Mouse (Mus musculus) thymus, postnatal 0 days (tissue): ENCODE results near the gene Tnip3. TPM values are rescaled to one million over a fixed set of nuclear protein-coding genes. Genes with fewer than 3 reads are reported as not detected.

Experiments
- DNase-seq: peaks from one replicate; pipeline ENCODE4 v3.0.0-alpha.2; 2015; ENCODE audit warnings: low spot score
- polyA plus RNA-seq: library from polyadenylated mRNA; unstranded; fragments of >200 nt; fragmentation: Nextera tagmentation; extraction: Ambion mirVana; gene quantifications from 2 replicates; pipeline ENCODE4 v1.2.1, GENCODE M21; 2015

Tnip3 gene
- polyA plus RNA-seq, 1 experiment from 2014 or later: 1.6 TPM

DNA sequence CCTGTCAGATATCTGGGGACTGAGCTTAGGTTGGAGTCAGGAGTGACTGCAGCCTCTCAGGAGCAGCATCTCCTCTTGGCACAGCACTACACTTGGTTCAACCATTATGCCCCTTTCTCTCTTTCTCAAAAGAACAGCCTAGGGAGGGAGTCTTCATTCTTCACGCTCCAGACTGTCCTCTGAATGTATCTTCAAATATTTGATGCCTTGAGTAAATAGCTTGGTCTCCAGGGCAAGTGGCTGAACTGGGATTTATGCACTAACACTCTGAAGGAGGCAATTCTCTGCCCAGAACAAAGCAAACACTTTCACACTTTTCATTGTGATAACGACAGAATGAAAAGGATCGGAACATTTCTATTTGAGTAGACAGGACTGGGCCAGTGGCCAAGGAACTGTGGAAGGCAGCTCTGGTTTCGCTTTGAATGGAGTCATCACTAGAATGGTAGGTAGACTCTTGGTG lies 59.8 kb downstream of the Tnip3 start:
- no peak for DNase-seq

DNA sequence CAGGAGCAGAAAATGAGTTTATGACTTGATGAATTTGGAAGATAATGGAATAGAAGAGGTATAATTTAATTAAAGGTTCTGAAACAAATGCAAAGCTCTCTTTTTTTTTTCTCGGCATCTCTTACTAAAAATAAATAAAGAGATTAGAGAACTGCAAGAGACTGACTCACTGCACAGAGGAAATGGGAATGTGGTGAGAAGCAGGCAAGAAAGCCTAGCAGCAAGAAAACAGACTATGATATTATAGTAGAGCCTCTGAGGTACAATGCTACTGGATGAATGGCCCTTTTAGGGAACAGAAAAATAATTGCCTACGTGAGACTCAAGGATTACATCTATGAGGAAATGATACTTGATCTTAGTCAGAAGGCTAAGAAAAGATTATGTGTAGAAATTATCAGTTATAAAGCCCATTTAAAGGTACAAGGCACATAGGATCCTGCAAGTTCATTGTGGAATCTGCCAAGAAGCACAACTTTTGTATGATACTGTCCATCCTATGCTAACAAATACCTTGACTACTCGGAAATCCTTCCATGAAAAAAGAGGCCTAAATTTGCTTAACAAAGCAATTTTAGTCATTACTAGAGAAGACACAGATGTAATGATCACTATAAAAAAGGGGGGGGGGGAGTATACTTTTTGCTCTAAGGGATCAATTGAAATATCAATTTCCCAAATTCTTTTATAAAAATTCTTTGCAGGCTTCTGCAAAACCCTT lies 60.4 kb downstream of the Tnip3 start:
- DNase-seq: no peak

DNA sequence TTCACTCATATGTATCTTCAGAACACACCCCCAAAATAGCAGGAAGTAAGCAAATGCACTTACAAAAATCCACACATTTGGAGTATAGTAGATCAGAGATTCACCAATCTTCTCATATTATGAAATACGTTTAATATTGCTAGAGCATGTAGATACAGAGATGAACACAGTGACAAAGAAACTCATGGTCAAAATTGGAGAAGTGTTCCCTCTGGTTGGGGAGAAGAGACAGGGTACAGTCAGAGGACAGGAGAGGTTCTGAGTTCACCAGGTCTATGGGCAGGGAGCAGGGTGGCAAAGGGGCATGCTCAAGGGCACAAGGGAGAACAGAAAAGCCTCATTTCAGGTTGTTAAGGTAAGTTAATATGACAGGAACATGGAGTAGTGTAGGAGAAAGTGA lies 63.7 kb downstream of the Tnip3 start:
- DNase-seq: no peak

DNA sequence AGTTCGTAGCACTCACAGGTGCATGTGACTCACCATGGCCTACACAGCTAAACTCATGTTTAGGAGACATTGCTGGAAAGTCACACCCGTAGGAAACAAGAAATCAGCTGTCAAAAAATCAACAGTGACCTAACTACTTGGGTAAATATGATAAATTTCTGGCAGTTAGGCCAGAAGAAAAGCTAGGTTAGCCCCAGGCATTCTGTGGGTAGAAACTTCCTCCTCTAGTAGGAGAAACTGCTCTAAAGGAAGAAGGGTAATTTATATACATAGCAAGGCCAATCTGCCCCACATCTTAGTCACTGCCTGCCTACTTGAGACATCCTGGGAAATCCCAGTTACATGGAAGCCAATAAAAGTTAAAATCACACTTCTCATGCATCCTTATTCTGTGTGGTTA lies 64.9 kb downstream of the Tnip3 start:
- no peak for DNase-seq

DNA sequence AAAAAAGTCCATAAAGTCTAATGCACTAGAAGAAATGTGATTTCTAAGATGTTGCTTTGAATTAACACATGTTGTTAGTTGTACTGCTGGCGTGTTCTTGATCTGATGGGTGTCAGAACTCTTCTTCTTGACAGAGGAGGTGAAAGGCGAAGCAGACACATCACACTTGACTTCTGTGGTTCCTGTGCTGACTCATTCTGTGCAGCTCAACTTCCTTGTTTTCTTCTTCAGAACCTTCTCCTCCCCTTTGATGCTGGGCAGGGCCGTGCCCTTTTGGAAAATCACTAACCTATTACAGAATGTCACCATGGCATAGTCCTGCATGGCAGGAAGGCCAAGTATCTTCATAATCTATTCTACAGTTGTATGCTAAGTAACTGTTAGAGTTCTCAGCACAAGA lies 69.1 kb downstream of the Tnip3 start:
- no peak for DNase-seq

DNA sequence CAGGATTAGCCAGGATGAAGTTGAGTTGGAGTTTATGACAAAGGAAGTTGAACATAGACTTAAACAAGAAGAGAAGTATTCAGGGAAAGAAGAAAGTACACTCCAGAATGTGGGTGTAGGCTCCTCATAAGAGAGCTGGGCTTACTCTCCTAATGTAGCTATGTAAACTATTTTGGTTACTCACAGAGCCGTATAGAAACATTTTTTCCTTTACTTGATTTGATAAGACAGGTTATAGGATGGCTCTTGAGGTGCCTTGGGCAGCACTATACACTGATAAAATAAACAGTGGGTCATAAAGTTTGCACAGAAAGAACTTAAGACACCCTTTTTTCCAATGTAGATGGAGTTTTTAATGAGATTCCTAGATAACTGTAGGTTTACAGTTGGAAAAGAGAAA lies 70.3 kb downstream of the Tnip3 start:
- no peak for DNase-seq

DNA sequence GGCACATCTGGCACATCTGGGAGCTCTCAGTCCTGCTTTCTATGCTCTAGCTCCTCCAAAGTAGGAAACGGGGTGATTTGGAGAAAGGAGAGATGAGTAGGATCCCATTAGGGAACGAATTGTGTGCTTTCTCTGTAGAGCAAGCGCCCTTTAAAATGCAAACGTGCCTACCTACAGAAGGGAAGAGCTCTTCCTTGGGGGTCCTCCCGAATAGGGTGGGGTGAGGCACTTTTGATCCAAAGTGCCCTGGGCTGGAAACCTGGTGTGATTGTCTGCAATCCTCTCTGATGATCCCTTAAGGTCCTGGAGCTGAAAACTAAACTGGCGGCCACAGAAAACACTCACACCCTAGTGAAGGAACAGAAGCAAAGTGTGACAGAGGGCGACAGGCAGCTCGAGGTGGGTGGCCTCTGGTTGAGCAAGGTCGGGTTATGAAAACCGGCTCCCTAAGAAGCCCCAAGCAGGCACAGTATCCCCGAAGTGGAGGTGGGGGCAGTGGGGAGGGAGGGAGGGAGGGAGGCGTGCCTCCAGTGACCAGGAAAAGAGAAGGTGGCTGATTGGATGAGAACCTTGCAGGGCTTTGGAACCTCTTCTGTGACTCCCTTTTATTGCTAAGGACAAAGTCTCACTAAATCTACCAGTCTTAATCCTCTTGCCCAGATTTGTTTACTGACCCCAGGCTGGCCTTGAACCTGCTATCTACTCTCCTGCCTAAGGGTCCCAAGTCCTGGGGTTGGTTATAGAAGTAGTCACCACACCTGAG lies 72.1 kb downstream of the Tnip3 start:
- DNase-seq: no peak

DNA sequence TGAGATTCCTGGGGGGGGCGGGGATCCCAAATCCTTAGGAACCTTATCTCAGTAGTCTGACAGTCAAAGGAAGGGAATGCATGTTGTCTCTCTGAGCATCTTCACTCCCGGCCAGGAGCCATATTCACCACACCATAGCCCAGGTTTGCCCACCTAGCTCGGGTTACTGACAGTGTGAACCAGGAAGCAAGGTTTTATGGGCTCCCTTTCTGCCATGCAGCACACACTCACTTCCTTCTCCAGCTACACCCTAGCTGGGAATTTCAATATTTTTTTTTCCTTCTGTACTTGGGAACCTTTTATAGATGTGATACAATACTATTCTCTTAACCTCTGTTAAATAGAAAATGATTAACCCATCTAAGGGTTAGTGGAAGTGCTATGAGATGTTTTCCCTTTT lies 73.4 kb downstream of the Tnip3 start:
- DNase-seq: no peak

DNA sequence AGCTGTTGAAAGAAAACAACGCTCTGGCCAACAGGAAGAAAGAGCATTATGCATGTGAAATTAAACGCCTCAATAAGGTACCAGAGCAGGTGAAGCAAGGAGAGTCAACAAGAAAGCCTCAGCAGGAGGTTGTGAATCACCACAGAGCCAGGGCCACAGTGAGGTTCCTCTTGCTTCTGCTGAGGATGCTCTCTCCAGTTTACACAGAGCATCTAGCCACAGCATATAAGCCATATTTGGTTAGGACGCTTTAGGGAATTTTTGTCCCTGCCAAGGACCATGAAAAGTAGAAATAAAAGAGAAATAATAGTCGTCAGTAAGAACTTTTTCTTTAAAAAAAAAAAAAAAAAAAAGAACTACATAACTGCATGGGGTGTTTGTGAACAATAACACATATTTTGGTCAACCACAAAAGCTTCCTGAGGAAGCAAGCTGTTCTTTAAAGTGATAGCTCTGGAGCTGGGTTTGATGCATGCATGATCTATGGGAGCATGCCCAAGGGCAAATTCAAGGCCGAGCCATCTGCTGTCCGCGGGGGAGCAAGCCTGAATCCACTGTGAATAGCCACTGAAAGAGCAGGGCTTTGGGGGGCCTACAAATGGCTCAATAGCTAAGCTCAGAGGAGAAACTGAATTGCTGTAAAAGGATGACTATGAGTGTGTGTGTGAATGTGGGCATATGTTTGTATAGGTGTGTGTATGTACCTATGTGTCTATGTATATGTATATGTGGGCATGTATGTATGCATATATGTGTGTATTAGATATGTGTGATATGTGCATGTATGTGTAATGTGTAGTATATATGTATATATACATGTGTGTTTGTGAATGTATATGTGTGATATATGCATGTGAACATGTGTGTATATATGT lies 75.0 kb downstream of the Tnip3 start:
- DNase-seq: peak; percentile 30

DNA sequence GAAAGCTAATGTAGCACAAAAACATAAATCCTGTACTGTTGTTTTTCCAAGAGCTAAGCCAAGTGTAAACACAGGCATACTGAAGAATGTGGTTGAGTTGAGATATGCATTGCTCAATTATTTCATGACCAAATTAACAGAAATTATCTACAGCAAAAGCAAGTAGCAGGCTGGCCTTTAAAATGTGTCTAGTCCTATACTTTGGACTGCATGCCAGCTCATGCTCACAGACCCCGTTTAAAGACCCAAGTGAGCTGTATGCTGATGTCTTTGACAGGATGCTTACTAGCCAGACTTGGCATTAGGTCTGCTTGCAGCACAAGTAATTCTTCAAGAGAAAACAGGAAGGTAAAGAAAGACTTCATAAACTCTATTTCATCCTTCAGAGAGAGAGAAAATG lies 75.8 kb downstream of the Tnip3 start:
- DNase-seq: no peak

DNA sequence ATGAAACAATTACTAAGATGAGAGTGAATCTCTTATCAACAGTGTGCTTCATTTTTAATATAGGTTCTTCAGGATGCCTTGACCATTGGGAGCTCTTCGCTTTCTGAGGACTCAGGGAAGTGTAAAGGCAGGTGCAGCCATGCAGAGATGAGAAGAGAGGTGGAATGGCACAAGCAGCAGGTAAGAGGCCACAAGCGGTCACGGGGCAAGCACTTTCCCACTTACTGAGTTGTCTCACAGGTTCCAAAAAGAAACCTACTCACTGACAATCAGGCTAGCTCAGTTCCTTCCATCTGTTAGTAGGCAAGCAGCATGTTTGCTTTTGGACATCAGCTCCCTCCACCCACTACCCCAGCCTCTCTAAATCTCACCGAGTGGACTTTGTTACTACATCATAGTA lies 80.7 kb downstream of the Tnip3 start:
- no peak for DNase-seq

DNA sequence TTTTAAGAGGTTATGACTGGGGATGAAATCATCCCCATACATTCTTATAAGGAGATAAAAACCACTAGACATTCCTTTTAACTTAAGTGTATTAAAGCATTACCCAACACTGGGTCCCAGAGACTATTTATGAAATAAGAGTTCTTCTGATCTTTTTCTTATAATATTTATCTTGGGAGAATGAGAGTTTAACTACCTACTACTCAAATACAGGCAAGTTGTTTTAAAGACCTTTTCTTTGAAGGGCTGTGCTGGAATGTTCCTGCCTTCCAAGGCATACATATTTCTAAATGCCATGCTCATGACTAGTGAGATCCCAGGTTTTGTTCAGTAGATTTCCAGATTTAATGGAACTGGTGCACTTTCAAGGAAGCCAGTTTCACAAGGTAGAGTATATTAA lies 81.8 kb downstream of the Tnip3 start:
- DNase-seq: no peak

DNA sequence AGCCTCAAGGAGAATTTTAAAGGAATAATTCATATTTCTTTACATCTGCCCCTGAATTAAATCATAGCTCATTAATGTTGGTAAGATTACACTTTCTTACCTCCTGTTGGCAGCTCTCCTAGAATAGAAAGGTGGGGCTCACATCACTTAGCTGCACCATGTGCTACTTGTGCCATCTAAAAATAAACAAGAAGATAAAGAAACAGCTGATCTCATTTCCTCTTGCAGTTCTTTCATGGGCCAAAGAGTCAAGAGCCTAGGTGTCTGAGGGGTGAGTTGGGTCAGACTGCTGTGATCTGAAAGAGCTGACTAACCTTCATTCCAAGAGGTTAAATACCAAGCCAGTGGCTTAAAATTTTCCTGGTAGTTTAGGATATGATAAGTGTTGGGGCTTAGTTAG lies 86.7 kb downstream of the Tnip3 start:
- DNase-seq: no peak

DNA sequence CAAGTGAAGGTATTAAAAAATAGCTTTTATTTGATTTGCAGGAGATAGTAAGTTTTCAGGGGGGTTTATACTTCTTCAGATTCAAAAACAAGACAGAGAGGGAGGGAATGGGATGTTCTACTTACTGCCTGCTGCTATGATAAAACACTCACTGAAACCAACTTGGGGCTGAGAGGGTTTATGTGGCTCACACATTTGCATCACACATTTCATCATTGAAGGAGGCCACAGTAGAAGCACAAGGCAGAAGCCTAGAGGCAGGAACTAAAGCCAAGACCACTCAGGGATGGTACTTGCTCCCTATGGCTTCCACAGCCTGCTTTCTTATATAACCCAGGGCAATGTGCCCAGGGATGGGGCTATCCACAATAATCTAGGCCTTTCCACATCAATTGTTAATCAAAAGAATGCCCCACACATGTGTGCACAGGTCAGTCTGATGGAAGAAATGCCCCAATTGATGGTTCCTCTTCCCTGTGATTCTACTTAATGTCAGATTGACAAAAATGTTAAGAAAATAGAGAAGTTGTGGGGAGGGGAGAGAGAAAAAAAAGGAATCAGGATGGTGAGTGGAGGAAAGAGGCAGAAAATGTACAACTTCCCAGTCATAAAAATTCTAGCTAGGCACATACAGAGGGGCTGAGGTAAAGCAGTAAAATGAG lies 88.9 kb downstream of the Tnip3 start:
- no peak for DNase-seq

DNA sequence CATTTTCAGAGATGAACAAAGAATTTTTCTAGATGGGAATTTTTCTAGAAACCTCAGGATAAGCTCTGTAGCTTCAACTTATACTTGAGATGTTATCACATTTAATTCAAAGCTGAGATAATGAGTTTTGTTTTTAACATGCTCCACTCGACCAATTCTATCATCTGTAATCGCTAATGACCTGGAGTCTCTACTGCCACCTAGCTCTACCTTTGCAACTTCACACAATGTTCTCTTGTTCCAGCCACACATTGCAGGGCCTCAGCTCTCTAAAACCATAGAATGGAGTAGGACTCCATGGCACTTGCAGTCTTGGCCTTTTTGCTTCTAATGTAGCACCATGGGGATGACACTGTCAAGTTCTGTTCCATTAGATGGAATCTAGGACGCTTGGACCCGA lies 90.5 kb downstream of the Tnip3 start:
- no peak for DNase-seq

DNA sequence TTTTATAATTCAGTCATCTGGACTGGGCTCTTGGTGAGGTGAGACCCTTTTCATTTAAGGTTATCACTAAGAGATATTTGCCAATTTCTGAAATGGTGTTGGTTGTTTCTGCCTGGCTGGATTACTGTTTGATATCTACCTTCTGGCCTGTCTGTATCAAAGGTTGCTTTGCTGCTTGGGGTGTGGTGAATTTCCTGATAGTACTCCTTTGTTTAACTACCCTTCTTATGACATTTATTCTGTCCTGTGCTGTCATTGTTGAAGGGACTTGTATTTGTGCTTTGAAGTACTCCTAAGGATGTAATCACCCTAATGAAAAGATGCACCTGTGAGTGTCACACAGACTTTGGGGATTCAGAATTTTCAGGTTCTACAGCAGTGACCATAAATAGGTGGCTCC lies 96.1 kb downstream of the Tnip3 start:
- DNase-seq: no peak

DNA sequence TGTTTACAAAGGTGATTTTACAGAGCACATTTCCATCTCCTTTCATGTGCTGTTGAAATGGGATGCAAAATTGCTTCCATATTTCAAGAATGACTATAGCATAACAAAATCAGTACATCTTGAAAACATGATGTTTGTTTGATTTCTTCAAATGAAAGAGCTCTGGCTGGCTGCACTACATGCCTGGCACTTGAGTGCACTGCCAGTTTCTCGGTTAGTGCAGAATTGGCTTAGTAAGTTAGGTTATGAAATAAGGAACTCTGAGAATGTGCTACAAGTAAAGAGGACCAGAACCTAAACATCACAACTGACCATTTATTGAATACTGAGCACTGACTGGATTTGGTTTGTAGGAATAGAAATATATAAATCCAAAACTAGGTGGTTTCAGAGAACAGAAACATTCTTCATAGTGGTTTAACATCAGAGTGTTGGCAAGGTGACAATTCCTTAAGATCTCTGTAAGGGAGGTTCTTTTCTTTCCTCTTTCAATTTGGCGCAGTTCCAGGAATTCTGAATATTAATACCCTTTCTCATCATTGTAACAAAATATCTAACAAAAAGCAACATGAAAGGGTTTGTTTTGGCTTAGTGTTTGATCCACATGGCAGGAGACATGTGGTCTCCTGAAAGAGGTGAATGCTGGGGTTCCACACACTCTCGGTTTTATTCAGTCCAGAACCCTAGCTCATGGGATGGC lies 98.1 kb downstream of the Tnip3 start:
- DNase-seq: no peak

DNA sequence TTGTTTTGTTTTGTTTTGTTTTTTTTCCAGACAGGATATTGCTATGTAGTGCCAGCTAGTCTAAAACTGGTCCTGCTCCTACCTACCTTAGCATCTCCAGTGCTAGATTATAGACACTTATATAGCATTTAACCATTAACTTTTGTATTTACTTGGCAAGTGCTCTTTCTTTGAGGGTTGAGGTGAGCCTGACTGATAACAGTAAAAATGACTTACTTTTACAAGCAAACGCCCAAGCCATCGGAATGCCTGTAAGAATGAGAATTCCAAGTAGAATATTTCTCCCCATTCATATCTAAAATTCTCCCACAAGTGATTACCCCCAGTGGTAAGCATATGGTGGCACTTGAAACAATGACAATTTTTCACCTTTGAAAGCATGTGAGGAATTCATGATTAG lies 105.5 kb downstream of the Tnip3 start:
- no peak for DNase-seq

DNA sequence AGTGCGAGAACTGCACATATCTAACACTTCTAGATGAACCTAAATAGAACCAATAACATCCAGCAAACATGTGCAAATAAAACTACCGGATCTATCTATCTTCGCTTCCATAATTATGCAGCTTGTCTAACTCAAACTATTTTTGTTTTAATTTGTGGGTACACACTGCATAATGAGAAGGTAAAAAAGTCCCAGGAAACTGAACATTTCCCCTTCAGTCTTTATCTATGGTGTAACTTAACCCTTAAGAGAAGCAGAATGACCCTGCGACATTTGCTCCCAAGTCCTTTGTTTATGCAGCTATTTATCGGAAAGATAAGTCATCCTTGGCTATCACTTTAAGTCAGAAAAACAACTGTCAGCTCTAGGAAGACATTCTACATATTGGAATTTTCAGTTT lies 107.1 kb downstream of the Tnip3 start:
- no peak for DNase-seq

DNA sequence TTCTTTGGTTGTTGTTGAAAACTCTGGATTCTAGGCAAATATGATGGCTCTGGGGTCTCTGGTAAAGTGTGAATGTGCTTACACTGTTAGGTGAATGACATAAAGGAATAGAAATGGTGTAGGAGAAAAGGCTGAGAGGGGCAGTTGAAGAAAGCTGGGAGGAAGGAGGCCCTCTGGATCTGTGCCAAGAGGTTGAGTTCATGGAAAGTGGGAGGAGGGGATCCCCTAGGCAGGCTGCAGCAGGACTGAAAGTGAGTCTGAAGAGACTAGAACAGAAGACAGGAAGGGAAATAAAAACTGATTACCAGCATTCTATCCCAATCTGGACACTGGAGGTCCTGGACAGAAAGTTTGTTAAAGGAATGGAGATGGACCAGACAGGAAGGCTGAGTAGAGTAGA lies 117.3 kb downstream of the Tnip3 start:
- no peak for DNase-seq

DNA sequence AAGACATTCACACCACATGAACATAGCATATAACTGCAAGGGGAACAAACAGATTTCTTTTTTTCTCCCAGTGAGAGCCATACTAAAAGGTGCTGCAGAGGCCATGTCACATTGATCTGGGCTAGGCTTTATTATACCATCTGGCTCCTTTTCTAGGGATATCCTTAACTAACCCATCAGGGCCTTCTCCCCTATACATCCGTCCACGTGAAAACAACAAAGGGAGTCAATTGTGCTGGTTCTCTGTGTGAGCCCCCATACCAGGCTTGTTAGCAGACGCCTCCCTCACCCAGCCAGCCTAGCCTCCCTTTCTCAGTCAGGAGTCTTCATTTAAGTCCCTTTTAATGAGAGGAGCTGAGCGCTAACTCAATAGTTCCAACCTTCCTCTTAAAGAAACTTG lies 119.0 kb downstream of the Tnip3 start:
- DNase-seq: no peak
